Mouse (Mus musculus): ENCODE measurements at regions not wholly inside any gene's neighbourhood (a gene's known extent, or its start where the extent isn't known, plus 50 kb on each side); places are given as distances from the start of the nearest gene placed in this dataset.

GRCm38 (mm10) chr16:50508673-50509528, 76.7 kb upstream of the Bbx start:
- no peak for TF ChIP-seq CTCF (IDR thresholded peaks at IDR 0.05; ENCODE audit: borderline replicate concordance, control insufficient read depth, extremely low read depth, insufficient read depth, low read length, poor library complexity)
- no peak for TF ChIP-seq POLR2A (IDR thresholded peaks at IDR 0.05; ENCODE audit: control insufficient read depth, extremely low read depth, insufficient read depth, low read length, poor library complexity)

Data from thymus, adult 2 months (tissue).